Mouse (Mus musculus) ovary, postnatal 10 days (tissue): ENCODE results near the gene Rps19.
"Not testable (repeated sequence)": the region's sequence is repeated elsewhere in the genome, so short reads cannot be mapped to it uniquely, and the experiment has no call there.

Source experiments
- DNase-seq: peaks from one replicate; pipeline ENCODE4 v3.0.0; 2022; ENCODE audit warnings: low spot score

Gene Rps19

DNA sequence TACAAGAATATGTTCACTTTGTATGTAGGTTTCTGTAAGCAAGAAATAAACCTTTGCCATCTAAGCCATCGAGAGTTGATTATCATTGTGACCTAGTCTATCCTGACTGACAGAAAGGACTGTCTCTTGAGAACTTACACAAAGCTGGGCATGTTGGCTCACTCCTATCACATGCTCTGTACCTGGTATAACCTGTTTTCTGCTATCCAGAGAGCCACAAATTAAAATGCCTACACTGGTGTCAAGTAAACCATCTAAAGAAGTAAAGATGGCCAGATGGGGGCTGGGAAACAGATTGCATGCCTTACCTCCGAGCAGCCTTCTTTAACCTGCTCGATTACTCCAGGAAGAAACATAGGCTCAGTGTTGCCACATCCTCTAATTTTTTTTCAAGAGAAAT lies 6.6 kb upstream of the Rps19 start:
- DNase-seq = no peak

GRCm38 (mm10) chr7:24879620-24880019 lies 4.6 kb upstream of the Rps19 start:
- no peak for DNase-seq

- DNase-seq = no peak
These were observed 1.6 kb upstream of the Rps19 start for GRCm38 (mm10) chr7:24882416-24883199.

GRCm38 (mm10) chr7:24884693-24885291 lies 621 bp downstream of the Rps19 start:
- peak; percentile 34 for DNase-seq

GRCm38 (mm10) chr7:24885468-24886307 lies 1.5 kb downstream of the Rps19 start:
- DNase-seq = no peak

GRCm38 (mm10) chr7:24886308-24886633 lies 2.1 kb downstream of the Rps19 start:
- no peak for DNase-seq

DNA sequence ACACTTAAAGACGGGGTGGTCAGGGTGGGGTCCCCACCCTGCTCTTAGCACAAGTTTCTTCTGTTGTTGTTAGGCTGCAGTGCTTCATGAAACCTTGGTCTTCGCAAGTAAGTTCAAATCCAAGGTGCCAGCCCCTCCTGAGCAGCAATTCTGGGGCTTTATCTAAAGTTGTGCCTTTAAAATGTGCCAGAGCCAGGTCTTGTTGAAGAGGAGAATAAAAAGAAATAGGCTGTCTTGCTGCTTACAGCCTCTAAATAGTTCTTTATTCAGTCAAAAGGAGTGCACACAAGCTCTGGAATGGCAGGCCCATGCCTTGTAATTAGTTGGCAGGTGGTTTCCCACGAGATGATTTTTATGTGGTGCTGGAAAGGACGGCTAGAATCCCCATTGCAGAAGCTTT lies 2.9 kb downstream of the Rps19 start:
- no peak for DNase-seq

DNA sequence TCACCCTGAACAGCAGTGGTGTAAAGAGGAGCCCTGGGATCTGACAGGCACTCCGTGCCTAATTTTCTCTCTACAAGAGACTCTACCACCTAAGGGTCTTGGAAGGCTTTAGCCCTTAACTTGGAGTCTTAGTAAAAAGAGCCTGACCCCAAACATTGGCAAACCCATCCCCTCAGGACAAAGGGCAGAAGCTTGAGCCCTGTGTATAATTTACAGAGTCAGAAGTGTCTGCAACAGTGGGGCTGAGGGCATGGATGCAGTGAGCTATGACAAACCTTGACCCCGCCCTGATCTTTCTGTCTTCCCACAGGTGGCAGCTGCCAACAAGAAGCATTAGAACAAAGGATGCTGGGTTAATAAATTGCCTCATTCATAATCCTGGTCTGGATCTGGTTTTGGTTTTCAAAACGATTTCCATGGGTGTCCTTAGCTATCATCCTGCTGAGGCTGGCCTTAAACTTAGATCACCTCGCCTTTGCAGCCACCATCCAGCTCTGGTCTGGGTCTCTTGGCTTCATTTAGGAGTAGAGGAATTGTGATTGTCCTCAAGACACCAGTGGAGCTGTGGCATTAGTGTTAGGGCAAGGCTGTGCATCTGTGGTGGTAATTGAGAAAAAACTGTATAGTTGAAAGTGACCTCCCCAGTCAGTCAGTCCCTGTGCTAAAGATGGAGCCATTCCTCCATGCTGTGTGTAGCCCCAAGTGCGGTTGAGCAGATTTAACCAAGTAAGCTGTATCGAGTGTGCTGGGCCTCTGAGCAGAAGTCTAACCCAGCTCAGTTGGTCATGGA lies 5.5 kb downstream of the Rps19 start:
- DNase-seq = no peak

DNA sequence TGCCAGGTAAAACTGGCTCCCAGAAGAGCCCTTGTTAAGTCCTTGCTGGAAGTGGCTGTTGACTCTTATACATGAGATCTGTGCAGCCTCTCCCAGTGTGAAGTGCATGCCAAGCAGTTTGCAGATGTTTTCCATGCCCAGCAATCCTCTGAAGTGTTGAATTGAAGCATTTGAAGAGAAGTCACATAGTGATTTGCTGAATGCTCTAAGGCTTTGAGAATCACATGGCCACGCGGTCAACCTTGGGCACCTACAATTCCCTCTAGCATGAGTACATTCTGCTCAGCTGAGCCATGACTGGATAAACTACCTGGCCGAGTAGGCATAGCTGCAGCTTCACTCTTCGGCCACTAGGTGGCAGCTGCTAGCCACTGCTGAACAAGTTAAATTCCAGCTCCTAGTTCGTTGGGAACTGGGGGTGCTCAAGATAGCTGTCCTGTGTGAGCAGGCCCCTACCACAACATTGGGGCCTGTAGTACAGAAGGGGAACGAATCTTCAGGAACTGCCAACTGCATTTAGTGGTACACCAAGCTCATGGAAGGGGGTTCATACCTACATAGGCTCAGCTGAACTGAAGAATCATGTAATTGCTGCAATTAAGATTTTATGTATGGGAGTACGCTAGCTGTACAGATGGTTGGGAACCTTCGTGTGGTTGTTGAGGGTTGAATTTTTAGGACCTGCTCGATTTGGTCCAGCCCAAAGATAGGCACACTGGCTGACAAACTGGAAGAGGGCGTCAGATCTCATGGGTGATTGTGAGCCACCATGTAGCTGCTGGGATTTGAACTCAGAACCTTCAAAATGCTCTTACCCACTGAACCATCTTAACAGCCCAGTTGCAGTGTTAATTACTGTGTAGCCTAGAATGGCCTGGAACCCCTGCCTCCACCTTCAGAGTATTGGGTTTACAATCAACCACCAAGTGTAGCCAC lies 6.4 kb downstream of the Rps19 start:
- DNase-seq = peak; percentile 38

DNA sequence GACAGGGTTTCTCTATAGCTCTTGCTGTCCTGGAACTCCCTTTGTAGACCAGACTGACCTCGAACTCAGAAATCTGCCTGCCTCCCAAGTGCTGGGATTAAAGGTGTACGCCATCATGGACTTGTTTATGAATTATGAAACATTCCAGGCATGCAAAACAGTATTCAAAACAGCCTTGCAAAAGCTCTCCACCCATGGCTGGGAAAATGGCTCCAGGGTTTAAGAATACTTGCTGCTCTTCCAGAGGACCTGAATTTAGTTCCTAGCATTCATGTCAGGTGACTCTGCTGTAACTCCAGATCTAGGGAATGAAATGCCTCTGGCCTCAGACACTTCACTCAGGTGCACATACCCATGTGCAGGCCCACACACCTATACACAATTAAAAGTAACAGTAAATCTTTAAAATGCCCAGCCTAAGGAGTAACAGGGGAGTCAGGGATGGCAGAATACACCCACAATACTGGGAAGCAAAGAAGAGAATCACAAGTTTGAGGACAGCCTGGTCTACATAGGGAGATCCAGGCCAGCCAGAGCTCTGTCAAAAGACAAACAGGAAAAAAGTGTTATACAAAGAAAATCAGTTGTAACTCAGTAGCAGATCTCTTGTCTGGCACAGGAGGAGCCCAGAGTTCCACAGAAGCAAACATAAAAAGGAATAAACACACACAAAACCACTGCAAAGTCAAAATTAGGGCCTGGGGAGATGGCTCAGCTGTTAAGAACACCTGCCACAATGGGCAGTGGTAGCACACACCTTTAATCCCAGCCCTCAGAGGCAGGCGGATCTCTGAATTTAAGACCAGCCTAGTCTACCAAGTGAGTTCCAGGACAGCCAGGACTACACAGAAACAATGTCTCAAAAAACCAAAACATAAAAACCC lies 7.3 kb downstream of the Rps19 start:
- DNase-seq = no peak

GRCm38 (mm10) chr7:24892125-24892583 lies 8.0 kb downstream of the Rps19 start:
- DNase-seq = no peak

- DNase-seq = not testable (repeated sequence)
These were observed 11.6 kb downstream of the Rps19 start for GRCm38 (mm10) chr7:24895749-24896148.

DNA sequence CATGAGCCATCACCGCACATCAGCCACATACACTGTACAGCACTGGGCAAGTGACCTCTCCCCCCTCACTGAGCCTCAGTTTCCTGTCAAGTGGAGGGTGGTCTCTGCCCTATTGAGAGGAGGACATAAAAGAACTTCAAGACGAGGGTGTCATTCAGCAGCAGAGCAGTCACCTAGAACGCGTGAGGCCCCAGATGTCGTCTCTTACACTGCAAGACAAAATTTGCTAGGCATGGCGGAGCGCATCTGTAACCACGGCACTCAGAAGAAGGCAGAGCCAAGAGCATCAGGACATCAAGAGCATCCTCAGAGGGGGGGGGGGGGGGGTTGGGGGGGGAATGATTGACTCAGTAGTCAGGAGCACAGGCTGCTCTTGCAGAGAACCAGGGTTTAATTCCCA lies 12.1 kb downstream of the Rps19 start:
- DNase-seq = no peak

GRCm38 (mm10) chr7:24897224-24897623 lies 13.1 kb downstream of the Rps19 start, which contains the start of gene Cd79a:
TSS of gene Cd79a (plus strand) at chr7:24897381.
- DNase-seq = no peak

DNA sequence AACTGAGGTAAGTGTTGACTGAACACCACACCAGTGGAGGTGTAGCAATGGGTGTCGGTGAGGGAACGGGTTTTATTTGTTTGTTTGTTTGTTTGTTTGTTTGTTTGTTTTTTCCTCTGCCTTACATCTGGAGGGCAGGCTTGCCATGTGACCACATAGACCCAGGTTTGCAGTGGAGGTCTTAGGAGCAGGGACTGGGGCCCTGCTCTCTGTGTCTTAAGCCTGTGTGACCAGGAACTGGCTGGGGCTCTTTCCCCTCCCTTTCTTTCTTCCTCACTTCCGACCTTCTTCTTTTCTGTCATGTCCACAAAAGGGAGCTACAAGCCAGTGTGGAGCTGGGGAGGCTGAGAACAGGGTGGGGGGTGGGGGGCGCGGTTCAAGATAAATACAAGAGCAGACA lies 13.8 kb downstream of the Rps19 start:
- DNase-seq = no peak

- no peak for DNase-seq
These were observed 16.9 kb downstream of the Rps19 start for GRCm38 (mm10) chr7:24901114-24901513.

GRCm38 (mm10) chr7:24901842-24902241 lies 17.7 kb downstream of the Rps19 start:
- DNase-seq = no peak

- no peak for DNase-seq
These were observed 18.1 kb downstream of the Rps19 start for GRCm38 (mm10) chr7:24902264-24902629.

DNA sequence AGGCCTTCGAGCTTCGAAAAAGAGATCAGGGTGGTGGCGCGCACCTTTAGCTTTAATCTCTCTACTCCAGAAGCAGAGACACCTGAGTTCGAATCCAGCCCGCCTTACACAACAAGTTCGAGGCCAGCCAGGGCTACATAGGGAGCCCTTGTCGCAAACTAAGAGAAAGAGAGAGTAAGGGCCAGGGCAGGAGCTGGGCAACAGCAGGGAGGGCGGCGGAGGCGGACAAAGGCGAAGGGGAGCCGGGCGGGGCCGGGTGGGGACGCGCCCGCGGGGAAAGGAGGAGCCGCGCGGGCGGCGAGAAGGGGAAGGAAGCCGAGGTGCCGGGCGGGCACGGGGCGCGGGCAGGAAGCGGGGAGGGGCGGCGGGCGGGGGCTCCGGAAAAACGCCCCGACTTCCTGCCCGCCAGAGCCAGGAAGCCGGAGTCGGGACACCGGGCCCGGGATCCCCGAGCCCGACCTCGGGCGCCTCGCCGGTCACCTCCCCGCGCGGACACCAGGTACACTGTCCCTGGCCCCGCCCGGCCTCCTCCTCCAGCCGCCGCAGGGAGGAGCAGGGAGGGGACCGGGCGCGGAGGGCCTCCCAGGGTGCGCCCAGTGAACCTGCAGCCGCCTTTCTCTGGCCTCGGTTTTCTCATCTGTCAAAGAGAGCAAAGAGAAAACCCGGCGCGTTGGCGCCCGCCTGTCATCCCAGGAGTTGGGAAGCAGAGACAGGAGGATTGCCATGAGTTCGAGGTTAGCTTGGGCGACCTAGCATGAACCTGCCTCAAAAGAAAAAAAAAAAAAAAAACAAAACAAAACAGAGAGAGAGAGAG lies 18.7 kb downstream of the Rps19 start, which contains the start of gene Arhgef1:
Arhgef1 (plus strand) TSS at position 283 of the 814 bp plus-strand sequence.
- peak; percentile 52 for DNase-seq
